Mouse (Mus musculus): Measurements from ENCODE around the gene Prdm8.

DNA sequence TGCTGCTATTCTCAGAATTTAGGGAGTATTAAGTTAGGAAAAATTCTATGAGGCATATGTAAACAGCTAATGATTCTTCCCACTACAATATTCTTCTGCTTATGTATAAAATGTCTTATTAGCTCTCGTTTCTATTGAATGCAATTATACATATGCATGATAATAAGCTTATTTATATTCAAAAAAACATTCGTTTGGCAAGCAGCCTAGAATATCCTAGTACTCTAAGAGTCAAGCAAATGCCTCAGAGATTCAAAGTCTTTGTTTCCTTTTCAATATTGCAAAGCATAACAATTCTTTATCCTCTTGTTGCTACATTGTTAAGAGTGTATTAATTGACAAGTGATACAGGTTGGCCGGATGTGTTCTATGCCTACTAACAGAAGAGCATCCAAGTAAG is 34.6 kb downstream of the Prdm8 start:
- TF ChIP-seq CTCF (IDR thresholded peaks at IDR 0.05; ENCODE audit: low read depth, low read length) (no peak), POLR2A (IDR thresholded peaks at IDR 0.05; ENCODE audit: insufficient read depth, low read length) (no peak)

All from ES-Bruce4 (cell line).